Mouse (Mus musculus): ENCODE measurements at regions not wholly inside any gene's neighbourhood (a gene's known extent, or its start where the extent isn't known, plus 50 kb on each side); places are given as distances from the start of the nearest gene placed in this dataset.

GRCm38 (mm10) chr10:118573247-118573646 lies 132.4 kb downstream of the Ifng start:
- no peak overlapping the region for H3K27ac ChIP-seq (replicated peaks)
- no peaks in the 10 kb centered on the region for H3K27me3 ChIP-seq
- H3K4me1 ChIP-seq (replicated peaks) = 0 out of 2 replicates have a peak, but pooled peaks cover 3% of the 10 kb centered on the region
- no peak for ATAC-seq (ENCODE audit: low FRiP score, low read depth)
- H3K4me2 ChIP-seq = no peak overlapping the region
- no peaks in the 10 kb centered on the region for H3K9me3 ChIP-seq
- no peak overlapping the region for H3K9ac ChIP-seq
- H3K4me3 ChIP-seq = no peak overlapping the region
- no peaks in the 10 kb centered on the region for H3K36me3 ChIP-seq
- 74% methylated on average over 3 of the region's 3 CpGs for WGBS

- Histone ChIP-seq H3K4me3 (no peak overlapping the region), H3K36me3 (no peaks in the 10 kb centered on the region), H3K4me2 (no peak overlapping the region), H3K27me3 (no peaks in the 10 kb centered on the region), H3K9me3 (no peaks in the 10 kb centered on the region), H3K4me1 (replicated peaks) (no peaks in the 10 kb centered on the region), H3K27ac (replicated peaks) (no peak overlapping the region), H3K9ac (no peak overlapping the region)
- ATAC-seq (ENCODE audit: low FRiP score, low read depth) = no peak
- 71% methylated on average over 7 of the region's 7 CpGs for WGBS
Observed at GRCm38 (mm10) chr10:118575570-118575969, 134.7 kb downstream of the Ifng start.

GRCm38 (mm10) chr10:118581376-118581775 lies 140.5 kb downstream of the Ifng start:
- no peak for ATAC-seq (ENCODE audit: low FRiP score, low read depth)
- H3K27me3 ChIP-seq = no peaks in the 10 kb centered on the region
- no peaks in the 10 kb centered on the region for H3K36me3 ChIP-seq
- H3K27ac ChIP-seq (replicated peaks) = no peak overlapping the region
- H3K4me1 ChIP-seq (replicated peaks) = no peaks in the 10 kb centered on the region
- no peak overlapping the region for H3K4me3 ChIP-seq
- 70% methylated on average over 2 of the region's 2 CpGs for WGBS
- no peak overlapping the region for H3K4me2 ChIP-seq
- no peaks in the 10 kb centered on the region for H3K9me3 ChIP-seq
- H3K9ac ChIP-seq = no peak overlapping the region

GRCm38 (mm10) chr10:118585821-118586220 lies 145.0 kb downstream of the Ifng start:
- Histone ChIP-seq H3K4me3 (no peak overlapping the region), H3K27me3 (no peaks in the 10 kb centered on the region), H3K27ac (replicated peaks) (no peak overlapping the region), H3K4me1 (replicated peaks) (0 out of 2 replicates have a peak, but pooled peaks cover 4% of the 10 kb centered on the region), H3K36me3 (no peaks in the 10 kb centered on the region), H3K9ac (no peak overlapping the region), H3K9me3 (no peaks in the 10 kb centered on the region), H3K4me2 (no peak overlapping the region)
- 94% methylated on average over 4 of the region's 4 CpGs for WGBS
- no peak for ATAC-seq (ENCODE audit: low FRiP score, low read depth)

GRCm38 (mm10) chr10:118588198-118588597 lies 147.4 kb downstream of the Ifng start:
- WGBS = 73% methylated on average over 8 of the region's 8 CpGs
- Histone ChIP-seq H3K4me3 (no peak overlapping the region), H3K27ac (replicated peaks) (no peak overlapping the region), H3K4me2 (no peak overlapping the region), H3K27me3 (no peaks in the 10 kb centered on the region), H3K4me1 (replicated peaks) (0 out of 2 replicates have a peak, but pooled peaks cover 4% of the 10 kb centered on the region), H3K9me3 (no peaks in the 10 kb centered on the region), H3K9ac (no peak overlapping the region), H3K36me3 (no peaks in the 10 kb centered on the region)
- no peak for ATAC-seq (ENCODE audit: low FRiP score, low read depth)

- 36% methylated on average over 16 of the region's 16 CpGs for WGBS
- Histone ChIP-seq H3K9me3 (no peaks in the 10 kb centered on the region), H3K4me2 (no peak overlapping the region), H3K4me3 (no peak overlapping the region), H3K4me1 (replicated peaks) (0 out of 2 replicates have a peak, but pooled peaks cover 8% of the 10 kb centered on the region), H3K36me3 (no peaks in the 10 kb centered on the region), H3K9ac (no peak overlapping the region), H3K27me3 (no peaks in the 10 kb centered on the region), H3K27ac (replicated peaks) (no peak overlapping the region)
- peak; percentile 45; the same call in 1 of the 2 replicates for ATAC-seq (ENCODE audit: low FRiP score, low read depth)
Observed at GRCm38 (mm10) chr10:118592648-118593368, 152.0 kb downstream of the Ifng start.

- H3K36me3 ChIP-seq = no peaks in the 10 kb centered on the region
- H3K27ac ChIP-seq (replicated peaks) = no peak overlapping the region
- no peak for ATAC-seq (ENCODE audit: low FRiP score, low read depth)
- no peaks in the 10 kb centered on the region for H3K27me3 ChIP-seq
- no peaks in the 10 kb centered on the region for H3K9me3 ChIP-seq
- 0 out of 2 replicates have a peak, but pooled peaks cover 8% of the 10 kb centered on the region for H3K4me1 ChIP-seq (replicated peaks)
- no peak overlapping the region for H3K9ac ChIP-seq
- WGBS = 57% methylated on average over 8 of the region's 8 CpGs
- H3K4me2 ChIP-seq = no peak overlapping the region
- H3K4me3 ChIP-seq = no peak overlapping the region
Observed at GRCm38 (mm10) chr10:118596206-118596605, 155.4 kb downstream of the Ifng start.

- no peak for ATAC-seq (ENCODE audit: low FRiP score, low read depth)
- H3K9ac ChIP-seq = no peak overlapping the region
- no peaks in the 10 kb centered on the region for H3K36me3 ChIP-seq
- no peak overlapping the region for H3K27ac ChIP-seq (replicated peaks)
- 58% methylated on average over 4 of the region's 4 CpGs for WGBS
- H3K4me3 ChIP-seq = no peak overlapping the region
- no peak overlapping the region for H3K4me2 ChIP-seq
- H3K4me1 ChIP-seq (replicated peaks) = 0 out of 2 replicates have a peak, but pooled peaks cover 8% of the 10 kb centered on the region
- no peaks in the 10 kb centered on the region for H3K9me3 ChIP-seq
- no peaks in the 10 kb centered on the region for H3K27me3 ChIP-seq
Observed at GRCm38 (mm10) chr10:118598497-118598896, 157.7 kb downstream of the Ifng start.

GRCm38 (mm10) chr10:118599197-118599596 lies 158.4 kb downstream of the Ifng start:
- Histone ChIP-seq H3K4me3 (no peak overlapping the region), H3K9ac (no peak overlapping the region), H3K36me3 (no peaks in the 10 kb centered on the region), H3K4me1 (replicated peaks) (0 out of 2 replicates have a peak, but pooled peaks cover 8% of the 10 kb centered on the region), H3K4me2 (no peak overlapping the region), H3K27ac (replicated peaks) (no peak overlapping the region), H3K9me3 (no peaks in the 10 kb centered on the region), H3K27me3 (no peaks in the 10 kb centered on the region)
- 91% methylated on average over 5 of the region's 5 CpGs for WGBS
- ATAC-seq (ENCODE audit: low FRiP score, low read depth) = no peak

GRCm38 (mm10) chr10:118599610-118600009 lies 158.8 kb downstream of the Ifng start:
- H3K4me2 ChIP-seq = no peak overlapping the region
- H3K27ac ChIP-seq (replicated peaks) = no peak overlapping the region
- ATAC-seq (ENCODE audit: low FRiP score, low read depth) = no peak
- no peaks in the 10 kb centered on the region for H3K9me3 ChIP-seq
- no peak overlapping the region for H3K4me3 ChIP-seq
- no peak overlapping the region for H3K9ac ChIP-seq
- no peaks in the 10 kb centered on the region for H3K27me3 ChIP-seq
- WGBS = 93% methylated on average over 4 of the region's 4 CpGs
- H3K36me3 ChIP-seq = no peaks in the 10 kb centered on the region
- 0 out of 2 replicates have a peak, but pooled peaks cover 8% of the 10 kb centered on the region for H3K4me1 ChIP-seq (replicated peaks)

GRCm38 (mm10) chr10:118602922-118603321 lies 162.1 kb downstream of the Ifng start:
- no peak overlapping the region for H3K27ac ChIP-seq (replicated peaks)
- H3K27me3 ChIP-seq = no peaks in the 10 kb centered on the region
- H3K9ac ChIP-seq = no peak overlapping the region
- no peaks in the 10 kb centered on the region for H3K9me3 ChIP-seq
- H3K4me2 ChIP-seq = no peak overlapping the region
- H3K4me1 ChIP-seq (replicated peaks) = no peaks in the 10 kb centered on the region
- WGBS = 81% methylated on average over 4 of the region's 4 CpGs
- ATAC-seq (ENCODE audit: low FRiP score, low read depth) = no peak
- H3K4me3 ChIP-seq = no peak overlapping the region
- H3K36me3 ChIP-seq = no peaks in the 10 kb centered on the region

- Histone ChIP-seq H3K4me2 (no peak overlapping the region), H3K4me3 (no peak overlapping the region), H3K27ac (replicated peaks) (no peak overlapping the region), H3K27me3 (no peaks in the 10 kb centered on the region), H3K4me1 (replicated peaks) (no peaks in the 10 kb centered on the region), H3K36me3 (no peaks in the 10 kb centered on the region), H3K9ac (no peak overlapping the region), H3K9me3 (no peaks in the 10 kb centered on the region)
- ATAC-seq (ENCODE audit: low FRiP score, low read depth) = no peak
- WGBS = 89% methylated on average over 13 of the region's 13 CpGs
Observed at GRCm38 (mm10) chr10:118603857-118604414, 163.1 kb downstream of the Ifng start.

Data from hindbrain, embryonic 15.5 days (tissue).